Mouse (Mus musculus): ENCODE measurements at regions not wholly inside any gene's neighbourhood (a gene's known extent, or its start where the extent isn't known, plus 50 kb on each side); places are given as distances from the start of the nearest gene placed in this dataset.

- TF ChIP-seq CTCF (IDR thresholded peaks at IDR 0.05), result no peak
- no peak; the same call in 1 of the 2 replicates for TF ChIP-seq EP300 (IDR thresholded peaks at IDR 0.05)
These were observed 66.3 kb downstream of the Ccdc185 start for GRCm38 (mm10) chr1:182682591-182683252.
